Mouse (Mus musculus) neural tube, embryonic 12.5 days (tissue): ENCODE measurements around the gene Aadat. TPM values are rescaled to one million over a fixed set of nuclear protein-coding genes. Genes with fewer than 3 reads are reported as not detected.
"Not testable (repeated sequence)": the region's sequence is repeated elsewhere in the genome, so short reads cannot be mapped to it uniquely, and the experiment has no call there.

ENCODE experiments used
- ATAC-seq: fragments of 200-750 bp; cut with Nextera tagmentation; 2 replicates; pipeline ENCODE4 v1.8.0; 2017; ENCODE audit warnings: low read depth, mild to moderate bottlenecking, moderate TSS enrichment, moderate library complexity; ENCODE audit not compliant: low FRiP score
- H3K27ac ChIP-seq: fragments of 300-500 bp; sonication (generic); 2 replicates; pipeline ENCODE4 v1.5.1; 2016
- H3K27me3 ChIP-seq: fragments of 300-500 bp; sonication (generic); replicated peaks from 2 replicates; pipeline ENCODE4 v1.6.1; 2016; ENCODE audit warnings: mild to moderate bottlenecking
- H3K36me3 ChIP-seq: fragments of 300-500 bp; sonication (generic); 2 replicates; pipeline ENCODE4 v1.6.1; 2016; ENCODE audit warnings: mild to moderate bottlenecking
- H3K4me1 ChIP-seq: fragments of 300-500 bp; sonication (generic); 2 replicates; pipeline ENCODE4 v1.6.1; 2016
- H3K4me2 ChIP-seq: fragments of 300-500 bp; sonication (generic); replicated peaks from 2 replicates; pipeline ENCODE4 v1.6.1; 2016; ENCODE audit warnings: mild to moderate bottlenecking
- H3K4me3 ChIP-seq: fragments of 300-500 bp; sonication (generic); 2 replicates; pipeline ENCODE4 v1.5.1; 2016
- H3K9ac ChIP-seq: fragments of 300-500 bp; sonication (generic); 2 replicates; pipeline ENCODE4 v1.6.1; 2016; ENCODE audit warnings: mild to moderate bottlenecking
- H3K9me3 ChIP-seq: fragments of 300-500 bp; sonication (generic); 2 replicates; pipeline ENCODE4 v1.6.1; 2016; ENCODE audit warnings: mild to moderate bottlenecking
- WGBS: fragments of 180-500 bp; shearing (Covaris S2); methylation state at CpG from one replicate; pipeline ENCODE4 v1.1.7; 2016; 5-methylcytosine and 5-hydroxymethylcytosine counted together
- polyA plus RNA-seq: library from polyadenylated mRNA; unstranded; fragments of >200 nt; fragmentation: Nextera tagmentation; extraction: Ambion mirVana; gene quantifications from 2 replicates; pipeline ENCODE4 v1.2.1, GENCODE M21; 2016

Gene Aadat
- polyA plus RNA-seq, result 0.65 and 1.3 TPM in 2 replicates

DNA sequence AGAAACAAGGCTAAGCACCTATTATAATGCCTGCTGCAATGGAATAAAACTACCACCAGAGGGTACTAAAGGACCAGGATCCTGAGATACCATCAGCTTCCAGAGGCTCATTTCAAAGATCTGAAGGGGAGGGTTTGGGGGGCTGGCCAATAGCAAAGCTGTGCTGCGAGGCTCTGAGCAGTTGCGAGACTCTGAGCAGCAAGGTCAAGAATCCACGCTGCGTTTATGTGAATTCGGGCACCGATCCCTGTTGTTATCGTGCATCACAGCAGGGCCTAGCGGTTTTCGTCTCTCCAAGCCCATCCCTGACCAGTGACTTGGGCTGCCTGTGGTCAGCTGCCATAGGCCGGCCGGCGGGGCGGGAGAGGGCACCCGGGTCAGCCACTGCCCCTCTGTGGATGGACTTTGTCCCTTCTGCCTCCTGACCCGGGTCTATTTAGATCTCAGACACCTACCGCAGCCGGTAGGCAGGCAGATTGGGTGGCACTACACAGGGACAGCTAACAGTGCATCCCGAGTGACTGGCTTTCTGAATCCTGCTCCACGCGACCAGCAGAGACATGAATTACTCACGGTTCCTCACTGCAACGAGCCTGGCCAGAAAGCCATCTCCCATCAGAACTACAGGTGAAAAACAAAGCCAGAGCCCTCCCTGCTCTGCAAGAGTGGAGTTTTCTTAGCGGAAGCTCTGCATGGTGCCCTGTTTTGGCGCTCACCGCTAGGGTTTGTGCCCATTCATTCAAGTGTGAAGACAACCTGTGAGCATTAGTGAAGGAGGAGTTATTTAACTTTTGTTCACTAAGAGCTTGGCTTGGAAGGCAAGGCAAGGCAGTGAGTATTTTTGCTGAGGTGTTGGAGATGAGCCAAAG, at the start of gene Aadat:
Gene Aadat, plus strand, starts transcription at position 280 of the 869 bp plus-strand sequence.
- Histone ChIP-seq H3K27ac (no peak within 1 kb of the TSS), H3K4me3 (peak within 1 kb of the TSS; percentile 55), H3K36me3 (no peaks in the 10 kb centered on the region), H3K9ac (peak within 1 kb of the TSS; percentile 71), H3K4me1 (no peaks in the 10 kb centered on the region), H3K27me3 (no peaks in the 10 kb centered on the region), H3K4me2 (peak within 1 kb of the TSS; percentile 87), H3K9me3 (no peaks in the 10 kb centered on the region)
- WGBS, result 1% methylated on average over 25 of the region's 25 CpGs
- ATAC-seq, result peak; percentile 98

- H3K9ac ChIP-seq, result no peak overlapping the region
- H3K36me3 ChIP-seq, result no peaks in the 10 kb centered on the region
- no peak overlapping the region for H3K4me3 ChIP-seq
- peak; percentile 65; the same call in 1 of the 2 replicates for ATAC-seq
- no peaks in the 10 kb centered on the region for H3K4me1 ChIP-seq
- no peaks in the 10 kb centered on the region for H3K9me3 ChIP-seq
- H3K27ac ChIP-seq, result no peak overlapping the region
- H3K4me2 ChIP-seq, result no peak overlapping the region; the same call in 1 of the 2 replicates
- H3K27me3 ChIP-seq, result no peaks in the 10 kb centered on the region
- 39% methylated on average over 15 of the region's 15 CpGs for WGBS
These were observed 38.9 kb upstream of the Aadat start for GRCm38 (mm10) chr8:60466686-60467335.

DNA sequence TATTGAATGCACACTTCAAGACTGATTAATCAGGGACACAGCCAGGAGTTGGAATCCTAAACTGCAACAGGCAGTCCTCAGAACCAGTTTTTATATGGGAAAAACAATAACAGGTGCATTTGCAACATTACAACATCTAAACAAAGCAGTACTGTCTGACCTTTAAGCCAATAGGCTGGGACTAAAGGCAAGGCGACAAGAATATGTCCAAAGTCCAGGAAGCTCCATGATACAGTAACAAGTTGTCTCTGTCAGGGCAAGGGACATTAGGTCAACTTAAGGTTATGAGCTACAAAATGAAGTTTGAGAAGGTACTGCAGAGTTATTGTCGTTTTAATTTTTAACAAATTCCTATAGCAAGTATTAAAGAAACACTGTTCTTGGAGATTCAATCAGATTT, 15.6 kb upstream of the Aadat start:
- ATAC-seq, result no peak

GRCm38 (mm10) chr8:60491871-60492270, 13.9 kb upstream of the Aadat start:
- H3K4me1 ChIP-seq, result no peaks in the 10 kb centered on the region
- no peak overlapping the region for H3K4me3 ChIP-seq
- H3K4me2 ChIP-seq, result no peak overlapping the region
- H3K27me3 ChIP-seq, result no peaks in the 10 kb centered on the region
- H3K27ac ChIP-seq, result no peak overlapping the region
- no peak overlapping the region for H3K9ac ChIP-seq
- WGBS, result 90% methylated on average over 2 of the region's 2 CpGs
- H3K36me3 ChIP-seq, result no peaks in the 10 kb centered on the region
- no peak for ATAC-seq
- no peaks in the 10 kb centered on the region for H3K9me3 ChIP-seq

More for the DNA sequence above, 15.6 kb upstream of the Aadat start:
- no peak overlapping the region for H3K4me3 ChIP-seq
- no peak overlapping the region for H3K27ac ChIP-seq
- H3K27me3 ChIP-seq, result no peaks in the 10 kb centered on the region
- H3K9ac ChIP-seq, result no peak overlapping the region
- no peaks in the 10 kb centered on the region for H3K4me1 ChIP-seq
- no peak overlapping the region for H3K4me2 ChIP-seq
- no peaks in the 10 kb centered on the region for H3K9me3 ChIP-seq
- WGBS, result 82% methylated on average over 2 of the region's 2 CpGs
- H3K36me3 ChIP-seq, result no peaks in the 10 kb centered on the region

- no peak for ATAC-seq
- Histone ChIP-seq H3K9me3 (no peaks in the 10 kb centered on the region), H3K4me3 (no peak overlapping the region), H3K4me1 (no peaks in the 10 kb centered on the region), H3K9ac (no peak overlapping the region), H3K27me3 (no peaks in the 10 kb centered on the region), H3K36me3 (no peaks in the 10 kb centered on the region), H3K27ac (no peak overlapping the region), H3K4me2 (no peak overlapping the region)
- WGBS, result 80% methylated on average over 3 of the region's 3 CpGs
These were observed 13.3 kb upstream of the Aadat start for GRCm38 (mm10) chr8:60492471-60492870.

DNA sequence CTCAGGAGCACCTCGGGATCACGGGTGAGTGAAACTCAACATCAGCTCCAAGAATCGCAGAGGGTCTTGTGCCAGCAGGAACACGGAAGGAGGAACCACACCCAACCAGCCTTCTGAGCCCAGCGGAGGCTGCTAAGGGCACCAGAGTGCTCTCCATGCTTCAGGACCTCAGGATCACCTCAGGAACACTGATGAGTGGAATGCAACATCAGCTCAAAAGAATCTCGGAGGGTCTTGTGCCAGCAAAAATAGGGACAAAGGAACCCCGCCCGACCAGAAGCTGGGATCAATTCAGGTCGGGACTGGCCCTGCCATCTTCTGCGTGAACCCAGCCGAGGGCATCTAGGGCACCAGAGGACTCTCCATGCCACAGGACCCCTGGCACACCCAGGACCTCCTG, 11.1 kb upstream of the Aadat start:
- H3K4me1 ChIP-seq, result no peaks in the 10 kb centered on the region
- 92% methylated on average over 11 of the region's 11 CpGs for WGBS
- H3K27me3 ChIP-seq, result no peaks in the 10 kb centered on the region
- no peak overlapping the region for H3K27ac ChIP-seq
- H3K4me3 ChIP-seq, result no peak overlapping the region
- H3K9me3 ChIP-seq, result no peaks in the 10 kb centered on the region
- H3K9ac ChIP-seq, result no peak overlapping the region
- H3K4me2 ChIP-seq, result no peak overlapping the region
- ATAC-seq, result no peak
- no peaks in the 10 kb centered on the region for H3K36me3 ChIP-seq

DNA sequence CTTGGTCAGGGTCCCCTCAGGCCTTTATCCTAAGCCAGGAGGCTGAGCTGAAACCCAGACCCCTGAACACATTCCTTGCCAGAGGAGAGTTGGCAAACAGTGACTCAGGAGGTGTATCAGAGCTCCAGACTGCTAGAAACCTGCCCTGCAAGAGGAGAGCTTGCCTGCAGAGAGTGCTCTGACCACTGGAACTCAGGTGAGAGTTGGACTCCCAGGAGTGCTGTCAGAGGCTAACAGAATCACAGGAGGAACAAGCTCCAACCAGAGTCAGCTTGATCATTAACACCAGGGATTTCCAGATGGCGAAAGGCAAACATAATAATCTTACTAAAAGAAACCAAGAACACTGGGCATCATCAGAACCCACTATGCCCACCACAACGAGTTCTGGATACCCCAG, 10.7 kb upstream of the Aadat start:
- H3K4me1 ChIP-seq, H3K4me2 ChIP-seq, H3K9ac ChIP-seq, H3K27me3 ChIP-seq, H3K36me3 ChIP-seq, H3K4me3 ChIP-seq, H3K27ac ChIP-seq, ATAC-seq, H3K9me3 ChIP-seq: not testable (repeated sequence)
- WGBS, result 93% methylated on average over 2 of the region's 2 CpGs

DNA sequence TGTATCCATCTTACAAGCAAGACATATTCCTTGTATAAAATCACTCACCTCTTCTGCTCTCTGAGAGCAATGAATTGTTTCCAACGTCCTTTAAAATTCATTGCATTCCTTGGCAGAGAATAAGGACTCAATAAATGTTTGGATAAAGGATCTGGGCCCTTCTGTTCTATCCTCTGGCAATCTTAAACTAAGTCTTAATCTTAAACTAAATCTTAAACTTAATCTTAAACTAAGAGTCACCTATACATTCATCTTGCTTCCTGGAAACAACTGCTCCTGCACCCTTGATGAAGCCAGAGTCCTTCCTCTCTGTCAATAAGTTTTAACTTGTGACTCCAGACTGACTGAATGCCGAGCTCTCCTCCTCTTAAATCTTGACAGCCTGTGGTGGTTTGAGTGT, 2.6 kb upstream of the Aadat start, which contains the start of gene Gm10283:
Gene Gm10283, minus strand, starts transcription at position 101 of the 400 bp plus-strand sequence.
- ATAC-seq, result no peak
- WGBS, result 51% methylated on average over 2 of the region's 2 CpGs

DNA sequence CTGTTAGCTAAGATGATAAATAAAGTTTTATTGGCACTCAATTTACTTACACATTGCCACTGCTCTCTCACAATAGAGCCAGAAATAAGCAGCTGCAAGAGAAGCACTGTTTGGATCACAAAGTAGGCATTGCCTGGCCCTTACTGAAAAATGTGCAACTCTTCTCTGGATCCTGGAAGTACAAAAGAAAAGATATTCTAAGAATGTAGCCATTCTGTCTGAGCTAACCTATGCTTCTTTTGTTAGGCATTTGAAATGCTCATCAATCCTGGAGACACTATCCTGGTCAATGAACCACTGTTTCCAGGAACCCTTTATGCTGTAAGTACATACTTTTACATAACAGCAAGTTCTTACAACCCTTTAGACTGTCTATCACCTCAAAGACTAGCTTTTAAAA, 12.6 kb downstream of the Aadat start:
- Histone ChIP-seq H3K36me3 (no peaks in the 10 kb centered on the region), H3K4me1 (no peaks in the 10 kb centered on the region), H3K27me3 (no peaks in the 10 kb centered on the region), H3K4me2 (no peak overlapping the region), H3K9me3 (no peaks in the 10 kb centered on the region), H3K9ac (no peak overlapping the region), H3K27ac (no peak overlapping the region), H3K4me3 (no peak overlapping the region)
- no peak for ATAC-seq

More for the DNA sequence above, 2.6 kb upstream of the Aadat start, which contains the start of gene Gm10283:
- Histone ChIP-seq H3K4me1 (no peaks in the 10 kb centered on the region), H3K9me3 (no peaks in the 10 kb centered on the region), H3K4me3 (no peak within 1 kb of the TSS), H3K4me2 (no peak within 1 kb of the TSS), H3K9ac (no peak within 1 kb of the TSS), H3K27ac (no peak within 1 kb of the TSS), H3K27me3 (no peaks in the 10 kb centered on the region), H3K36me3 (no peaks in the 10 kb centered on the region)

DNA sequence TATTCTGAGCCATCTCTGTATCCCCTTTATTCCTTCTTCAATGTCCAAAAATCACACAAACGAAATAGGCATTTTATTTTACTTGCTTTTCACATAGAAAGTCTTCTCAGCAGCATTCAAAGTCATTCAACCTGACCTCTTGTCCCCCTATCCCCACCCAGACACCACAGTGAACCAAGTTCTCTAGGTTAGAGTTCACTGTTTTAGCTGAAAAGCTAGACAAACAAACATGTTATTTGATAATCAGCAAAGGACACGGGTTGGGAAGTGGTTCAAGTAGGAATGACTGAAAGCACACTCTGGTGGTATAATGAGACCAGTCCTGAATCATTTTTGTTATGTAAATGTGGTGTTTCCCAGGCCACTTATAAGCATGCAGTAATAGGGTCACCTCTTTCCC, 29.2 kb downstream of the Aadat start:
- H3K36me3 ChIP-seq, result no peaks in the 10 kb centered on the region
- H3K9me3 ChIP-seq, result 0 out of 2 replicates have a peak, but pooled peaks cover 4% of the 10 kb centered on the region
- no peaks in the 10 kb centered on the region for H3K27me3 ChIP-seq
- H3K4me1 ChIP-seq, result no peaks in the 10 kb centered on the region
- H3K4me2 ChIP-seq, result no peak overlapping the region
- no peak overlapping the region for H3K27ac ChIP-seq
- H3K9ac ChIP-seq, result no peak overlapping the region
- no peak overlapping the region for H3K4me3 ChIP-seq
- 36% methylated on average over 2 of the region's 2 CpGs for WGBS
- no peak for ATAC-seq

GRCm38 (mm10) chr8:60566783-60567182, 61.1 kb downstream of the Aadat start:
- H3K9ac ChIP-seq, result no peak overlapping the region
- no peaks in the 10 kb centered on the region for H3K9me3 ChIP-seq
- ATAC-seq, result no peak
- H3K4me2 ChIP-seq, result no peak overlapping the region
- no peak overlapping the region for H3K27ac ChIP-seq
- no peaks in the 10 kb centered on the region for H3K4me1 ChIP-seq
- no peaks in the 10 kb centered on the region for H3K36me3 ChIP-seq
- no peak overlapping the region for H3K4me3 ChIP-seq
- 75% methylated on average over 3 of the region's 3 CpGs for WGBS
- H3K27me3 ChIP-seq, result no peaks in the 10 kb centered on the region

DNA sequence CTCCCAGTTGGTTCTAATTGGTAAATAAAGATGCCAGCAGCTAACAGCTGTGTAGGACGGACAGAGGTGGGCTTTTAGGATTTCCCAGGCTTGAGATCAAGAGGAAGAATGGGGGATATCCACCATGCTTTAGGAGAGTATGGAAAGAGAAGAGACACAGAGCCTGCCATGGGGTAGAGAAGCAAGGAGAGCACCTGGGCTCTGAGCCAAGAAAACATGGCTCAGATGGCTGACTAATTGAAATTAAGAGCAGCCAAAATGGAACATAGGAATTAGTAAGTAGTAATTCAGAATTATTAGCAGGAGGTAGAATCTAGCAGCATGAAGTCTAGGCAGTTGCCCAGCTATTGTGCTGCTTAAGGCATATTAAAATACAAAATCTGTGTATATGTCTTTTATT, 71.5 kb downstream of the Aadat start:
- Histone ChIP-seq H3K4me2 (no peak overlapping the region), H3K4me1 (no peaks in the 10 kb centered on the region), H3K27ac (no peak overlapping the region), H3K9me3 (no peaks in the 10 kb centered on the region), H3K4me3 (no peak overlapping the region), H3K27me3 (no peaks in the 10 kb centered on the region), H3K36me3 (no peaks in the 10 kb centered on the region), H3K9ac (no peak overlapping the region)
- 82% methylated on average over 1 of the region's 1 CpGs for WGBS
- no peak for ATAC-seq
